Mouse (Mus musculus) urinary bladder, adult 18-20 months (tissue): ENCODE results near the gene Ankrd53.
"Not testable (repeated sequence)": the region's sequence is repeated elsewhere in the genome, so short reads cannot be mapped to it uniquely, and the experiment has no call there.

Experiments
- DNase-seq, 2 experiments: peaks; one replicate each; pipeline ENCODE4 v3.0.0; 2022; ENCODE audit warnings: low spot score in 2 of 2, mixed read lengths in 2 of 2

Gene Ankrd53

DNA sequence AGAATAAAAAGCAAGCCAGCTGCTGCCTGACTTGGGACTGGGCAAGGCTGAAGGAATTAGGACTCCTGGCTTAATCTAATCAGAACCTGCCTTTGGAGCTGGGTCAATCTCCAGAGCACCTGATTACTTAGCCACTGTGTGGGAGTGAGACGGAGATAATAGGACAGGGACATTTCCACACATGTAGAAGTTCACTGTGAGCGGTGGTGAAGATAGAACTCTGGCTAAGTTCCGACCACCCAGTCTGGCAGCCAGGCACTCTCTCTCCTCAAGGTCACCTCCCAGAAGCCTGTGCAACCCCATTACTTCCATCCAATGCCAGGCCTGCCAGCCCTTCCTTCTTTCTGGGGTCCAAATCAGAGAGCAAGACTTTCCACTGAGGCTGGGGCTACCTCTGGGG is 4.5 kb downstream of the Ankrd53 start:
- DNase-seq, result no peak

DNA sequence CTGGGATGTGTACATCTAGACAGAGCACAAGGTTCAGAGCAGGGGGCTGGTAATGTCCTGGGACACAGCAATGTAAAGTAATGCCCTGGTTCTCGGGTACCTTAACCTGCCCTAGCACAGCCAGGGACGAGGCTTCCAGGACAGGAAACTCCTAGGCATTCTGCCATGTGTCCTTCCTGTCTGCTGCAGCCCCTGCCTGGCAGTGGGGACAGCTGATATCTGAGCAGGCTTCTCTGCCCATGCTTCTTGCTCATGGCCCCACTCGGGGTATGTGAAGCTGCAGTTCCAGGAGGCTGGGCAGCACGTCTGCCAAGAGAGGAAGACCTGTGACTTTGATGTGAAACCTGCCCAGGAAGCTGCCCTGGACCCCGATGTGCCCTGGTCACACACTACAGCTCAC is 6.0 kb downstream of the Ankrd53 start:
- DNase-seq, result no peak

DNA sequence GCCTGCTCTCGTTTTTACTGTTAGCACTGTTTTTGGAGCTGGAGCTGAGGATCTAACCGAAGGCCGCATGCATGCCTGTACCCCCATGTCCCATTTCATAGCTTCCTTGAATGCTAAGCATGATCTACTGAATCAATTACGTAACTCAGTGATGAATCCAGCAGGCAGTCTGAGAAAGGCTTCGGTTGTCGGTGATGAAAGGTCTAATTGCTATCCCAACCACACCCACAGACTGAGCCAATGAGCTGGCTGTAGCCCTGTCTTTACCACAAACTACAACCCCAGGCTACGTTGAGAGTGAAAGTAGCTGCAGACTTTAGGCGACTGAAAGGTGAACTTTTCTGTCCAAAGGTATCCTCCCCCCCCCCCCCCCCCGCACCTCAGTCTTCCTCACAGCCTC is 11.7 kb downstream of the Ankrd53 start:
- DNase-seq, result no peak

DNA sequence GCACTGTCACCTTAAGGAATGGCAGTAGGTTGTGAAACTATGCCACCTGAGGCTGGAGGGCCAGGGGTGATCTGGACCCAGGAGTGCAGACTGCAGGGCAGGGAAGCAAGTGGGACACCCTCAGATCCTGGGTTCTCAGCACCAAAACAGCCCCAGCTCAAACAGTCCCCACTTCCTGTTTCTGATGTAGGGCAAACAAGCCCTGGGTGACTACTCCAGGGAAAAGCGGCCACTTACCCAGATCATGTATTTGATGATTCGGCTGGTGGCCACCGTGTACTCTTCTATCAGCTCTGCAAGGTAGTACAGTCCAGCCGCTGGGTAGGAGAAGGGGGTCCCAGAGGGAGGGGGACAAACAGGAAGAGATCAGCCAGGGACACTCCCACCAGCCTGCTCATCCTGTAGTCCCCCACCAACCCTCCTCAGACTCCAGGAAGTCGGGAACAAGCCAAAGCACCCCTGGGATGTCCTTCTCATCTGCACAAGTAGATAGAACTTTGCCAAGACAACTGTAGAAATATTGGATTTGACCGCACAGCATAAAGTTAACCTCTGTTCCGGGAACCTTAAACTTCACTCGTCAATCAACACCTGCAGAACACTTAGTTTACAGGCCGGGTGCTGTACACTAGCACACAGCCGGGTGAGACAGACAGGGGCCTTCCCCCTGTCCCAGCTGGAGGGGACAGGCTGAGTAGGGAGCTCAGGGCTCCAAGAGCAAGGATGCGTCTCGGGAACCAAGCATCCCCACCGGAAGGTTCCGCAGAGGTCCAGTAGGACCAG is 12.5 kb downstream of the Ankrd53 start:
- DNase-seq, result no peak

DNA sequence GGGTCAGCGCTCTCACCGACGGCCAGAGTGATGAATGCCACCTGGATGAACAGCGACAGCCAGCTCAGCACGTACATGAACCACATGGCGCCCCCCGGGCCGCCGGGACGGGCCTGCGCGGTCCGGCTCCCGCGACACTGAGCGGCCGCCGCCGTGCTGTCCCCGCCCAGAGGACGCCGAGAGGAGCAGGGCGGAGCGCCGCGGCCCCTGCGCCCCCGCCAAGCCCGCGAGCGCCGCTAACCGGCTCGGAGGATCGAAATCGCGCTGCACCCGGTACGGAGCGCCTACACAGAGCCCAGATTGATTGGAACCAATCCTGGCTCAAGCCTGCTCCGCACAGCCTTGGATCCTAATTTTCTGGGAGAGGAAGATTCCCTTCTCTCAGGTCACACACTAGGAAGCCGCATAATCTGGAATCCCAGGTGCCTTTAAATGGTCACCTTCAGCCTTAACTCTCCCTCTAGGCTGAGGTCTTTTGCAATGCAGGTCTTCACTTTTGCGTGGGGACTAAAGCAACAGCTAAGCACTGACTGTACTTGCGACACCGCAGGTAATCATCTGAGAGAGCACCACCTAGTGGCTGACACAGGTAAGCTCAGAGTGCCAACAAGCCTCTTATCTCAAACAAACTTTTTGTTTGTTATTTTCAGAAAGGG is 13.3 kb downstream of the Ankrd53 start, which contains the start of gene Tex261:
Gene Tex261 (minus strand): TSS at position 176 of the 656 bp plus-strand sequence.
- peak; percentile 81 to 86 for DNase-seq

DNA sequence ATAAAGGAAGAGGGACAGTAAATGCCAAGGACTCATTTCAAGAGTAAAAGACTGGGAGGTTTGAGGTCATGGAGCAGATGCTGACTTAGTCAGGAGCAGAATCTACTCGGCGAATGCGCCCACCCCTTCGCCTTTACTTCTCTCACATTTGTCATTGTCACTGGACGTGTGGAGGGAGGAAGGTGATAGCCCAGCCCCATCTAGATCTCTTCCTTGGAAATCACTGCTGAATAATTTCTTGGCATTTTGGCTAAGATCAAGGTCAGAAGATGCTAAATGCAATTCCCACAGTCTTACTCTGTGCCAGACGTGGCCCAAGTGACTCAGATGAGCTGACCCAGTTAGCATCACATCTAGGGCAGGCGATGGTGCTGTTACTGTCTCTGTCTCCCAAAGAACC is 15.9 kb downstream of the Ankrd53 start:
- no peak for DNase-seq

DNA sequence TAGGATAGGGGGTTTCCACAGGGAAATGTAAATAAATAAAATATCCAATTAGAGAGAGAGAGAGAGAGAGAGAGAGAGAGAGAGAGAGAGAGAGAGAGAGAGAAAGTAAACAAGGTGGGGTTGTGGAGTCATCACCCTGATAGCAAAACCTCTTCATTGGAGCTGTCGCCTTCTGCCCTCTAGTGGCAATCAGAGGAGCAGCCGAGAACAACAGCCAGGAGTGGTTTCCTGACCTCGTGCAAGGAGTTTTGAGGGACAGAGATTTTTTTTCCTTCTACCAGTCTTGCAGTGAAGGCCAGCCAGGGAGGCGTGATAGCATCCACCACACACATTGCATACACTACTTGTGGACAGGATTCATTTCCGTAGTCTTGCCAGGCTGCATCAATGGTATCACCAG is 16.6 kb downstream of the Ankrd53 start:
- DNase-seq, result peak in 1 of 2 experiments; percentile 43

DNA sequence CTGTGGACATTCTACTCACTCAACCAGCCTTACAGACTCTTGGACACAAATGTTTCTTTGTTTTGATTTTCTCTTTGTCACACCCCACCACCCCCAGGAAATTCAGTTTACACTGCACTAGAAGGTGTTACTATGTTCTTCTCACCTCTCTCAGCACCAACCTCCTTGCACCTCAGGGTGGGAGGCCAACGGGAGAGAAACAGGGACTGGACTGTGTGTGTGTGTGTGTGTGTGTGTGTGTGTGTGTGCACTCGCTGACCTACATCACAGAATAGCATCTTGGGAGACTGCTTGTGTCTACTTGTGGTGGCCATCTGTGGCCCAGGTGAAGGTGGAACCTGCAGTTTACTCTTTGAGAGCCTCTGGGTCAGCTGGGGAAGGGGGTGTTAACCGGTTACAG is 24.0 kb downstream of the Ankrd53 start:
- no peak for DNase-seq

DNA sequence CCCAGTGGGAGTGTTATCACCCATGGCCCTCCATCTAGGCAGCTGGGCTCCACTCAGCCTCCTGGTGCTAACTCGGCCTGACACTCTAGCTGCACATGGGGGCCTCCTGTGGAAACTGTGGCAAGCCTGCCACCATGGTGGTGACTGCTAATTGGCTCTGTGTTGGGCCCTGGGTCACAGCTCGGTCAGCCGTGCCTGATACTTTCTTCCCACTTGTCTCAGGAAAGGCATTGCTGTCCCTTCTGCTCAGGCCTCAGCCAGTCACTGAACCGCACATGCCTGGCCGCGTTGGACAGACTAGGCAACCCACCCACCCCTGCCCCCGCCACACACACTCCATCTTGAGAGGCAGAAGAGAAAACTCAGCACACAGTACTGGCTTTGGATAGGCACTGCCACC is 26.1 kb downstream of the Ankrd53 start:
- DNase-seq, result no peak

DNA sequence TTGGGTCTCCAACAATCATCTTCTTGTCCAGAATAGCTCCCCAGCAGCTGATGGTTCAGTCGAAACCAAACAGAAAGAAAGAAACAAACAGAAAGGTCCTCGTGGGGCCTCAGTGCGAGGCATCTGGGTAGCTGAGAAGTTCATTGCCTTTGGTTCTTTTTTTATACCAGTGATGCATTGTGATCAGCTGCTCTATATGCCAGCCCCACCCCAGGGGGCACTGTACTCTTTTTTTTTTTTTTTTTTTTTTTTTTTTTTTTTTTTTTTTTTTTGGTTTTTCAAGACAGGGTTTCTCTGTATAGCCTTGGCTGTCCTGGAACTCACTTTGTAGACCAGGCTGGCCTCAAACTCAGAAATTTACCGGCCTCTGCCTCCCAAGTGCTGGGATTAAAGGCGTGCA is 28.1 kb downstream of the Ankrd53 start:
- not testable (repeated sequence) for DNase-seq

DNA sequence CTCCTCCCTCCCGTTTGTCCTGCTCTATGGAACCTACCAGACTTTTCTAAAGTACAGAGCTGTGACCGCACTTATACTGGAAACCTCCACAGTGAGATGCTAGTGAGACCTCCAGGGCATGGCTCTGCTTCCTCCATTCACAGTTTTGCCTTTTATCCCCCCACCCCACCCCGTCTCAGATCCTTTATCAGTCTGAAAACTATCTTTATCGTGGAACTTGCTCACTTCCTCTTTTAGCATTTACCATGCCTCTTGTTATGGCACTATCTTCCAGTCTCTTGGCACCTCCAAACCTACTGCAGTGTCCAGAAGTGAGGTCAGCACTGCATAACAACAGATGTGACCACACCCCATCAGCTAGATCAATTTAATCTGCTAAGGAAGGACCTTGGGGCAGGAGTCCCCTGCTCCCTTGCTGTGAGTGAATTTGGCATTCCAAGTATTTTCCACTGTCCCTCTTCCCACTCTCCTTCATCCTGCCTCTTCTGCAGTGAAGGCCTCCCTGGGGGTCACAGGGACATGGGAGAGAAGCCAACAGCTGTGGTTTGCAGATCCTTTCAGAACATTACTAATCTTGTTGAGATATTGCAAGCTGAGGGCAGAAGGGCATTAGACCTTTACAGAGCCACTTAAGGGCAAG is 28.9 kb downstream of the Ankrd53 start:
- DNase-seq, result no peak

DNA sequence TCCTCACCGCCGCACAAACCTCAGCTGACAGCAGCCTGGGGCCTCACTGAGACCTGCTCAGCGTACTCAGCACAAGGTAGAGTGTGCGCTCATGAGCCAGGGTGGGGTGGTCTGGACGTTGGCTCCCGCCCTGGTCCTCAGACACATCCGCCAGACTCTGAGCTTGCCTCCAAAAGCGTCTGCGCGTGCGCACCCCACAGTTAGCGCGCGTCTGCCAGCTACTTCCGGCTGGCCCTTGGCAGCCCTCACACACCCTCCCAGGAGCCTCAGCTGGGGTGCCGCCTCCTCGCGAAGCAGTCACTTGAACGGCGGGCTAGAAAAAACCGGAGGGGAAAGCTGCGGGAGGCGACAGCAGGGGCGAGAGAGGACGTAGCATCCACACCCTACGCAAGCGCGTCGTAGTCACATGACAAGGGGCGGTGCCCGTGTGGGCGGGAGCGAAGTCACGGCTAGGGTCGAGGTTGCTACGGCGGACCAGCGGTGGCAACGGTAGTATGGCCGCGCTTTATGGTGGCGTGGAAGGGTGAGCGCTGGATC is 32.4 kb downstream of the Ankrd53 start, which contains the start of gene Nagk:
Gene Nagk (plus strand): TSS at position 223 of the 537 bp plus-strand sequence.
- DNase-seq, result peak; percentile 88 to 96

DNA sequence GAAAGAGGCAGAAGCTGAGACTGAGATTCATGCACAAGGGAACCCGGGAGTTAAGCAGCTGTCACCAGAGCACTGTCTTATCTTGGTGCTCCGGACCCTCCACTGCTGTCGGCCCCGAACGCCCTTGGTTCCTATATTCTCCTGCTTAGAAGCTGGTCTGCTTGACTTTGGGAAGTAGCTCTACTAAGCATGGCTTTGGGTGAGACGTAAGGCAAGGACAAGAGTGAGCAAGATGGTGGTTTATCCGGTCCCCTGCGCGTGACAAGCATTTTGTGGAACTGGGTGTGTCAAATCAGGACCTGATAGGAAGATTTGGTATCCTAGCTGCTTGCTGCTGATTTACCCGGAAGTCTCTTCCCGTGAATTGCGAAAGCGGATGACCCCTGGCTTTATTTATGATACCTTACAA is 33.1 kb downstream of the Ankrd53 start:
- peak in 1 of 2 experiments; percentile 55 for DNase-seq

DNA sequence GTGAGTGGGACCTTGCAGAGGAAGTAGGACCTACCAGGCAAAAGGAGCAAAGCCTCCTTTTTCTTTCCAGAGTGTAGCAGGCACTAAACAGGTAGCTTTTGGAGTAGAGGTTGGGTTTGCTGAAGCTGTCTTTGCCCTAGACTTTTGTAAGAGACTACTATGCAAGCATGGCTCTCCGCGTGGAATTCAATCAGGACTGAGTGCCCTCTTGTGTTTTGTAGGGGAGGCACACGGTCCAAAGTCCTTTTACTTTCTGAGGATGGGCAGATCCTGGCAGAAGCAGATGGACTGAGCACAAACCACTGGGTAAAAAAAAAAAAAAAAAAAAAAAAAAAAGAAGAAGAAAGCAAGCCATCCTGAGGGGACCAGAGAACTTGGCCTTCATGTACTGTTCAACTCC is 34.2 kb downstream of the Ankrd53 start:
- no peak for DNase-seq

DNA sequence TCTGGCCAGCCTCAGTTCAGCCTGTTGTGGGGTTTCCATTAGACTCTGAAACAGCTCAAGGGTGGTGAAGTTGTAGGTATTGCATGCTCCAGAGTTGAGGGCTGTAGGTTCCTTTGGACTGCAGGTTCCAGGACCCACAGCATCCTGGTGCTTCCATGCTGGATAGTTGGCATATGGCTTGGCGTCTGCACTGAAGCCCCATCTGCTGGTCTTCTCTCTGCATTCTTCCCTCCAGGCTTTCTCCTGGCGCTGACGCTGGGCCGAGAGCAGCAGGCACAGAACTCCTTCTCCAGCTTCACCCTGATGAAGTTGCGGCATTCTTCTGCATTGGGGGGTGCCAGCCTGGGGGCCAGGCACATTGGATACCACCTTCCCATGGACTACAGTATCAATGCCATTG is 39.6 kb downstream of the Ankrd53 start:
- no peak for DNase-seq

DNA sequence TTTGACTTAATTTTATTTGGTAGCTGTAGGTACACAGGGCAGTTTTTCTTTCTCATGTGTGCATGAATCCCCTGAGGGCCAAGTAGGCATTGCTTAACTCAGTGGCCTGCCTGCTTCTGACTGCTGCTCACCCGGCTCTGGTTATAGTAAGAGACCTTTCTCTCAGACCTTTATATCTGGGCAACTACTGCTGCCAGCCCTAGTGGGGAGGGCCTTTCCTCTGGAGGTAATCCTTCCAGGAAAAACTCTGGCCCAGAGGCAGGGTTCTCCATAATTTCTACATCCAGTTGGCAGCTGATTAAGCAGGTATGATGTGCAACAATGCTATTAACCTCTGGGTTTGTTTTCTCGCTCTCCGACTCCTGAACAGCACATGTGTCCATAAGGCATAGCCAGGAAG is 40.4 kb downstream of the Ankrd53 start:
- no peak for DNase-seq

DNA sequence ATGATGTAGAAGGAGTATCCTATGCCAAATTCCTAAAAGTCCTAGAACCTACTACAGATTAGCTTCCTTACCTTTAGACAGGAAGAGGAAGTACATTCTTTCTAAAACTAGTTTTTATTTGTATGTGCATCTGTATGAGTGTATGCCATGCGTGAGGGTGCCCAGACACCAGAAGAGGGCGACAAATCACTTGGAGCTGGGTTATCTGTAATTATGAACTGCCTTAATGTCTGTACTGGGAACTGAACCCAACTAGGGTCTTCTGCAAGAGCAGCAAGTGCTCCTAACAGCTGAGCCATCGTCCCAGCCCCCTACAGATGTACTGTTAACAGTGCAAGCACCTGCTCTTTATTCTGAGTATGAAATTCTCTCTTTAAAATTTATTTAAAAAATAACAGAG is 53.4 kb downstream of the Ankrd53 start:
- DNase-seq, result no peak
